Comparison of ENCODE assay signal across 9 mouse cellular contexts in genomic region chr11:113297765-113298164, GRCm38 (mm10).
DNase-seq lines count a peak whose midpoint lies in the region; ATAC-seq and TF ChIP-seq lines count a peak whose summit lies in the region.
"Had no signal": no experiment of that assay in that cellular context is flagged by ENCODE, and none has a peak within 500 bp of the region (broad histone marks: within the 10 kb centered on the region; RNA-seq: fewer than 3 reads in every experiment).

No protein-coding gene starts in this region.

- H3K4me2 ChIP-seq in lung, embryonic 16.5 days (ENCODE audit: low read depth, low read length), result no peak overlapping the region
- H3K4me2 ChIP-seq: liver, embryonic 15.5 days had no signal

- peak; percentile 84 for DNase-seq in adrenal gland, postnatal 14 days
- DNase-seq in embryo, embryonic 11.5 days (ENCODE audit: low read depth, low spot score), result peak; percentile 67
- peak; percentile 88 for DNase-seq in layer of hippocampus, adult 11-12 months (ENCODE audit: low spot score)
- peak; percentile 75 for DNase-seq in right cerebral cortex, adult 18-20 months
- peak; percentile 59 for DNase-seq in urinary bladder, postnatal 25 days (ENCODE audit: low spot score)

- no peak for TF ChIP-seq EP300 in ES-Bruce4 (IDR thresholded peaks at IDR 0.05; ENCODE audit: insufficient read depth, low read depth, low read length)

- H3K9me3 ChIP-seq in ES-Bruce4 (replicated peaks; ENCODE audit: control insufficient read depth, insufficient read depth, low read length, poor library complexity, severe bottlenecking), result no peaks in the 10 kb centered on the region
- no peaks in the 10 kb centered on the region for H3K9me3 ChIP-seq in lung, embryonic 16.5 days (ENCODE audit: control insufficient read depth, low read length)
- H3K9me3 ChIP-seq: liver, embryonic 15.5 days had no signal

- H3K36me3 ChIP-seq in ES-Bruce4 (ENCODE audit: control insufficient read depth, insufficient read depth, low read length, poor library complexity, severe bottlenecking), result no peaks in the 10 kb centered on the region
- no peaks in the 10 kb centered on the region for H3K36me3 ChIP-seq in lung, embryonic 16.5 days (ENCODE audit: control insufficient read depth, insufficient read depth, low read length)
- H3K36me3 ChIP-seq: liver, embryonic 15.5 days had no signal

- no peak for TF ChIP-seq POLR2A in ES-Bruce4 (IDR thresholded peaks at IDR 0.05; ENCODE audit: insufficient read depth, low read length)

- H3K9ac ChIP-seq in ES-Bruce4 (ENCODE audit: low read depth, poor library complexity, severe bottlenecking), result no peak overlapping the region
- H3K9ac ChIP-seq in lung, embryonic 16.5 days (ENCODE audit: low read length), result no peak overlapping the region
- H3K9ac ChIP-seq: liver, embryonic 15.5 days had no signal

- WGBS in lung, embryonic 16.5 days, result 19% methylated on average over 2 of the region's 2 CpGs

- H3K27ac ChIP-seq in ES-Bruce4 (ENCODE audit: insufficient read depth, low read length), result no peak overlapping the region
- no peak overlapping the region for H3K27ac ChIP-seq in lung, embryonic 16.5 days (ENCODE audit: low read length)
- H3K27ac ChIP-seq: liver, embryonic 15.5 days had no signal

- TF ChIP-seq CTCF in ES-Bruce4 (IDR thresholded peaks at IDR 0.05; ENCODE audit: low read depth, low read length), result peak; percentile 86

- no peak overlapping the region for H3K4me3 ChIP-seq in ES-Bruce4 (ENCODE audit: low read depth, low read length)
- H3K4me3 ChIP-seq in lung, embryonic 16.5 days (ENCODE audit: low read length), result no peak overlapping the region
- H3K4me3 ChIP-seq: liver, embryonic 15.5 days had no signal

- peak; percentile 90 for ATAC-seq in granulocyte monocyte progenitor cell, adult 5-6 weeks (replicated peaks; ENCODE audit: poor library complexity, severe bottlenecking)
- peak; percentile 29; the same call in 1 of the 2 replicates for ATAC-seq in lung, embryonic 16.5 days (ENCODE audit: low read depth)

- H3K27me3 ChIP-seq in ES-Bruce4 (ENCODE audit: control insufficient read depth, insufficient read depth, low read length, poor library complexity, severe bottlenecking), result no peaks in the 10 kb centered on the region
- H3K27me3 ChIP-seq in lung, embryonic 16.5 days (ENCODE audit: control insufficient read depth, insufficient read depth, low read depth, low read length), result no peaks in the 10 kb centered on the region
- H3K27me3 ChIP-seq: liver, embryonic 15.5 days had no signal

- H3K4me1 ChIP-seq in ES-Bruce4 (ENCODE audit: control insufficient read depth, insufficient read depth, low read length), result no peaks in the 10 kb centered on the region
- H3K4me1 ChIP-seq in lung, embryonic 16.5 days (replicated peaks; ENCODE audit: control insufficient read depth, insufficient read depth, low read length), result 0 out of 2 replicates have a peak, but pooled peaks cover 3% of the 10 kb centered on the region
- H3K4me1 ChIP-seq: liver, embryonic 15.5 days had no signal
